ENCODE assay signal across 30 mouse cellular contexts in genomic region chr5:99959960-99960359, GRCm38 (mm10). TPM values are rescaled to one million over a fixed set of nuclear protein-coding genes. Genes with fewer than 3 reads are reported as not detected.
DNase-seq lines count a peak whose midpoint lies in the region; ATAC-seq and TF ChIP-seq lines count a peak whose summit lies in the region.
"Had no signal": no experiment of that assay in that cellular context is flagged by ENCODE, and none has a peak within 500 bp of the region (broad histone marks: within the 10 kb centered on the region; RNA-seq: fewer than 3 reads in every experiment).

No protein-coding gene starts in this region.

- TF ChIP-seq CTCF in MEL (IDR thresholded peaks at IDR 0.05 in 2 of 3, conservative IDR thresholded peaks at IDR 0.05 in 1 of 3; ENCODE audit: control insufficient read depth in 1 of 3, insufficient read depth in 1 of 3, low read depth in 2 of 3, low read length in 3 of 3, poor library complexity in 1 of 3, severe bottlenecking in 1 of 3), result no peak
- TF ChIP-seq CTCF in thymus, adult 2 months (IDR thresholded peaks at IDR 0.05; ENCODE audit: borderline replicate concordance, control insufficient read depth, extremely low read depth, insufficient read depth, low read length, poor library complexity), result no peak

- no peaks in the 10 kb centered on the region for H3K27me3 ChIP-seq in MEL (ENCODE audit: control insufficient read depth in 1 of 2, insufficient read depth in 2 of 2, low read length in 2 of 2)
- no peaks in the 10 kb centered on the region for H3K27me3 ChIP-seq in thymus, adult 2 months (ENCODE audit: control insufficient read depth, insufficient read depth, low read length)
- H3K27me3 ChIP-seq: embryonic facial prominence, embryonic 12.5 days; embryonic facial prominence, embryonic 15.5 days; forebrain, embryonic 12.5 days; forebrain, embryonic 15.5 days; heart, embryonic 13.5 days; intestine, embryonic 15.5 days; Patski had no signal

- no peak overlapping the region for H3K27ac ChIP-seq in MEL (ENCODE audit: control insufficient read depth, low read depth, low read length)
- no peak overlapping the region for H3K27ac ChIP-seq in thymus, adult 2 months (ENCODE audit: control insufficient read depth, insufficient read depth, low read length)
- H3K27ac ChIP-seq: embryonic facial prominence, embryonic 12.5 days; embryonic facial prominence, embryonic 15.5 days; forebrain, embryonic 12.5 days; forebrain, embryonic 15.5 days; heart, adult 2 months; heart, embryonic 10.5 days; heart, embryonic 13.5 days; hindbrain, embryonic 14.5 days; hindbrain, postnatal 0 days; intestine, embryonic 15.5 days had no signal

- H3K4me1 ChIP-seq in MEL (ENCODE audit: control insufficient read depth in 1 of 2, insufficient read depth in 2 of 2, low read length in 2 of 2), result no peaks in the 10 kb centered on the region; a peak in 1 of 4 replicates
- no peaks in the 10 kb centered on the region for H3K4me1 ChIP-seq in thymus, adult 2 months (replicated peaks; ENCODE audit: control insufficient read depth, insufficient read depth, low read length)
- H3K4me1 ChIP-seq: embryonic facial prominence, embryonic 12.5 days; embryonic facial prominence, embryonic 15.5 days; forebrain, embryonic 12.5 days; forebrain, embryonic 15.5 days; heart, embryonic 10.5 days; heart, embryonic 13.5 days; intestine, embryonic 15.5 days had no signal

- H3K36me3 ChIP-seq in MEL (ENCODE audit: control insufficient read depth in 1 of 2, insufficient read depth in 2 of 2, low read length in 2 of 2), result peaks cover 18 to 31% of the 10 kb centered on the region in 2 experiments
- H3K36me3 ChIP-seq in thymus, adult 2 months (ENCODE audit: control insufficient read depth, insufficient read depth, low read length), result peaks cover 61% of the 10 kb centered on the region

- H3K9me3 ChIP-seq in MEL (replicated peaks; ENCODE audit: insufficient read depth, low read length), result no peaks in the 10 kb centered on the region
- H3K9me3 ChIP-seq: embryonic facial prominence, embryonic 12.5 days; embryonic facial prominence, embryonic 15.5 days; forebrain, embryonic 12.5 days; forebrain, embryonic 15.5 days; heart, embryonic 10.5 days; heart, embryonic 13.5 days; intestine, embryonic 15.5 days had no signal

- peak in 1 of 2 experiments; percentile 37; a peak in 1 of 4 replicates for TF ChIP-seq EP300 in MEL (IDR thresholded peaks at IDR 0.05; ENCODE audit: low read depth in 1 of 2, low read length in 2 of 2)

- TF ChIP-seq POLR2A in MEL (IDR thresholded peaks at IDR 0.05; ENCODE audit: control insufficient read depth in 1 of 2, insufficient read depth in 1 of 2, low read depth in 1 of 2, low read length in 2 of 2, poor library complexity in 1 of 2), result peak in 1 of 2 experiments; percentile 11; a peak in 1 of 4 replicates
- no peak for TF ChIP-seq POLR2A in thymus, adult 2 months (IDR thresholded peaks at IDR 0.05; ENCODE audit: control insufficient read depth, extremely low read depth, insufficient read depth, low read length, poor library complexity)

- WGBS in thymus, adult 2 months, result 97% methylated on average over 2 of the region's 2 CpGs

- H3K9ac ChIP-seq in MEL (ENCODE audit: control insufficient read depth, low read depth, low read length, poor library complexity, severe bottlenecking), result no peak overlapping the region
- H3K9ac ChIP-seq: embryonic facial prominence, embryonic 12.5 days; embryonic facial prominence, embryonic 15.5 days; forebrain, embryonic 12.5 days; forebrain, embryonic 15.5 days; heart, embryonic 13.5 days; hindbrain, embryonic 14.5 days; intestine, embryonic 15.5 days had no signal

- no peak for TF ChIP-seq RAD21 in MEL (IDR thresholded peaks at IDR 0.05; ENCODE audit: low read depth, low read length)

- H3K4me3 ChIP-seq in MEL (ENCODE audit: control insufficient read depth in 1 of 2, insufficient read depth in 1 of 2, low read depth in 2 of 2, low read length in 2 of 2), result no peak overlapping the region
- H3K4me3 ChIP-seq in thymus, adult 2 months (ENCODE audit: control insufficient read depth, insufficient read depth, low read length), result no peak overlapping the region
- H3K4me3 ChIP-seq: embryonic facial prominence, embryonic 12.5 days; embryonic facial prominence, embryonic 15.5 days; forebrain, embryonic 12.5 days; forebrain, embryonic 15.5 days; heart, adult 2 months; heart, embryonic 10.5 days; heart, embryonic 13.5 days; intestine, embryonic 15.5 days had no signal

- intact Hi-C loops in left cerebral cortex, postnatal 10 days (cut with DNase I), result no loop called here

- peak; percentile 25 for ATAC-seq in megakaryocyte progenitor cell, adult 5-6 weeks (replicated peaks; ENCODE audit: poor library complexity)
- ATAC-seq: activated CD4-positive, CD25-positive, alpha-beta regulatory T cell, adult 4 months; CD4-positive, CD25-positive, alpha-beta regulatory T cell, adult 4 months; forebrain, embryonic 15.5 days; hindbrain, postnatal 0 days; intestine, embryonic 15.5 days; Patski had no signal

- H3K79me2 ChIP-seq in MEL (ENCODE audit: control insufficient read depth, insufficient read depth, low read length, poor library complexity), result peaks cover 5% of the 10 kb centered on the region

- DNase-seq in MEL (ENCODE audit: low read depth, low spot score), result no peak
- DNase-seq in ZHBTc4 (ENCODE audit: low read depth, low spot score), result peak; percentile 68
- no peak for DNase-seq in left cerebral cortex, postnatal 10 days (ENCODE audit: extremely low spot score in 1 of 2, low spot score in 2 of 2)
- DNase-seq in lung, postnatal 36 days, result no peak
- no peak for DNase-seq in thymus, adult 2 months
- DNase-seq: adrenal gland, postnatal 10 days; adrenal gland, postnatal 36 days; cerebellum, adult 18-20 months; cerebellum, adult 9-10 months; cerebellum, postnatal 14 days; gastrocnemius, postnatal 10 days; gastrocnemius, postnatal 36 days; heart, adult 2 months; heart, postnatal 14 days; heart, postnatal 4 days had no signal

TF ChIP-seq in MEL, 35 proteins besides CTCF, POLR2A, EP300 and RAD21:
- TF ChIP-seq BHLHE40 (IDR thresholded peaks at IDR 0.05; ENCODE audit: borderline replicate concordance, low read depth, low read length) (peak; percentile 58; the same call in 1 of the 2 replicates), CHD1 (IDR thresholded peaks at IDR 0.05; ENCODE audit: low read depth, low read length) (no peak), USF1 (IDR thresholded peaks at IDR 0.05; ENCODE audit: low read depth, low read length) (peak; percentile 85), USF2 (IDR thresholded peaks at IDR 0.05; ENCODE audit: borderline replicate concordance in 1 of 2, insufficient read depth in 1 of 2, low read depth in 1 of 2, low read length in 2 of 2) (0 out of 4 replicates have a peak, but pooled peaks of 1 of the 2 experiments have one; percentile 20), GABPA (IDR thresholded peaks at IDR 0.05; ENCODE audit: low read depth, low read length) (no peak), NRF1 (IDR thresholded peaks at IDR 0.05; ENCODE audit: insufficient read depth, low read depth, low read length, poor library complexity, severe bottlenecking) (no peak), TCF12 (IDR thresholded peaks at IDR 0.05; ENCODE audit: low read depth, low read length) (no peak)

RNA-seq across cellular contexts. Expression of gene Hnrnpd, which starts 18.8 kb away (rescaled TPM):
- total RNA-seq in MEL (2012; rRNA removed), result 55.4 and 70.6 TPM in 2 replicates
- polyA plus RNA-seq in MEL (2012; ENCODE audit: insufficient read depth in 1 of 2, insufficient read length in 2 of 2, low read depth in 1 of 2, low replicate concordance in 2 of 2, missing spikeins in 1 of 2), result 100 to 1,000 TPM in 1 of 2 experiments, not detected in 1; 796 TPM
- total RNA-seq in megakaryocyte progenitor cell, adult 5-6 weeks (2015), result 378 and 387 TPM in 2 replicates
- total RNA-seq in megakaryocyte progenitor cell, adult 5-6 weeks (2017), result 92.7 and 143 TPM in 2 replicates
- 100 to 1,000 TPM; 229 to 243 TPM for total RNA-seq in left cerebral cortex, postnatal 10 days (2021)
- 62.6 and 93.5 TPM in 2 replicates for polyA plus RNA-seq in thymus, adult 2 months (2012; rRNA removed)

RNA-seq across cellular contexts. Expression of gene 4930524J08Rik, which starts 18.9 kb away (rescaled TPM):
- 1.0 and 1.1 TPM in 2 replicates for total RNA-seq in MEL (2012; rRNA removed)
- polyA plus RNA-seq in MEL (2012; ENCODE audit: insufficient read depth in 1 of 2, insufficient read length in 2 of 2, low read depth in 1 of 2, low replicate concordance in 2 of 2, missing spikeins in 1 of 2), result 1 to 10 TPM in 1 of 2 experiments, not detected in 1; 6.7 TPM
- 0.98 and 1.2 TPM in 2 replicates for total RNA-seq in megakaryocyte progenitor cell, adult 5-6 weeks (2015)
- total RNA-seq in megakaryocyte progenitor cell, adult 5-6 weeks (2017), result 1.9 TPM in 1 of 2 replicates, not detected in the other
- 1 to 10 TPM; 1.7 to 2.9 TPM for total RNA-seq in left cerebral cortex, postnatal 10 days (2021)
- 3.9 and 5.6 TPM in 2 replicates for polyA plus RNA-seq in thymus, adult 2 months (2012; rRNA removed)
- polyA plus RNA-seq: activated CD4-positive, CD25-positive, alpha-beta regulatory T cell, adult 4 months; CD4-positive, CD25-positive, alpha-beta regulatory T cell, adult 4 months had no signal

RNA-seq across cellular contexts. Expression of gene Vamp9, which starts 53.9 kb away (rescaled TPM):
- total RNA-seq in MEL (2012; rRNA removed), result not detected in 2 replicates
- polyA plus RNA-seq in MEL (2012; ENCODE audit: insufficient read depth in 1 of 2, insufficient read length in 2 of 2, low read depth in 1 of 2, low replicate concordance in 2 of 2, missing spikeins in 1 of 2), result not detected
- total RNA-seq in megakaryocyte progenitor cell, adult 5-6 weeks (2015), result not detected in 2 replicates
- not detected in 2 replicates for total RNA-seq in megakaryocyte progenitor cell, adult 5-6 weeks (2017)
- under 1 TPM in 1 of 2 experiments, not detected in 1; 0.51 TPM for total RNA-seq in left cerebral cortex, postnatal 10 days (2021)
- polyA plus RNA-seq in thymus, adult 2 months (2012; rRNA removed), result not detected in 2 replicates
- total RNA-seq: gastrocnemius, postnatal 36 days; granulocyte monocyte progenitor cell, adult 5-6 weeks; heart, postnatal 14 days had no signal
- polyA plus RNA-seq: activated CD4-positive, CD25-positive, alpha-beta regulatory T cell, adult 4 months; C2C12; heart, adult 2 months; Patski had no signal
